Mouse (Mus musculus) left cerebral cortex, adult 2 months (tissue): ENCODE results near the gene Aqp11. TPM values are rescaled to one million over a fixed set of nuclear protein-coding genes. Genes with fewer than 3 reads are reported as not detected.

Experiments used
- DNase-seq, 2 experiments: peaks; one replicate each; pipeline ENCODE4 v3.0.0; 2021 to 2022; ENCODE audit warnings: low spot score in 2 of 2, mixed read lengths in 1 of 2; ENCODE audit errors: extremely low spot score in 1 of 2
- H3K27ac ChIP-seq: fragments of 200-600 bp; 2 replicates; pipeline ENCODE4 v1.8.1; 2022
- H3K4me3 ChIP-seq: fragments of 200-600 bp; 2 replicates; pipeline ENCODE4 v1.8.1; 2022
- CTCF ChIP-seq: fragments of 200-600 bp; IDR thresholded peaks from 2 replicates; pipeline ENCODE4 v1.8.1; 2022; ENCODE audit warnings: antibody characterized with exemption, mild to moderate bottlenecking, moderate library complexity
- intact Hi-C: fragments of 180-260 bp; cut with DNase I; formaldehyde crosslinking; loops from one replicate; pipeline ENCODE4 v1.15.1; 2025
- total RNA-seq, 2 experiments: library from RNA; stranded (reverse); gene quantifications; 2 replicates each; pipeline ENCODE4 v1.2.3; 2021

Gene Aqp11
- total RNA-seq, 2 experiments from 2014 or later: 22.3 to 23.6 TPM

DNA sequence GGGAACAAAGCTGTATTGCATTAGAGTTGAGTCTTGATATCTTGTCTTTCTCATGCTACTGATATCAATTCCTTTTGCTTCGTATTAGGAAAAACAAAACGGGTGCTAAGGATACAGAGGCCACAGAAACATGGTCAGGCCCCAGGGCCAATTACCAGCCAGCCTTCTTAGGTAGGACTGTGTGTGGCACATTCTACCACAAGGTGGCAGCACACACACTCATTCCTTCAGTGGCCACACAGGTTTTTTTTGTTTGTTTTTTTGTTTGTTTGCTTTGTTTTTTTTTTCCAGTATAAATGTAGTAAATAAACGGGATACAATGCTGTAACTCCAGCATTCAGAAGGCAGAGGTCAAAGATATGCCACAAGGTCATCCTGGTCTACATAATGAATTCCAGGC, 7.2 kb upstream of the Aqp11 start:
- peak; percentile 96 for TF ChIP-seq CTCF
- intact Hi-C loops: loop anchor here (1.0 to 5.0 kb wide), 4 partner anchors 142 to 376 kb away; no protein-coding TSS in a partner anchor
- Histone ChIP-seq H3K27ac (no peak overlapping the region), H3K4me3 (no peak overlapping the region)
- peak in 1 of 2 experiments; percentile 62 for DNase-seq

DNA sequence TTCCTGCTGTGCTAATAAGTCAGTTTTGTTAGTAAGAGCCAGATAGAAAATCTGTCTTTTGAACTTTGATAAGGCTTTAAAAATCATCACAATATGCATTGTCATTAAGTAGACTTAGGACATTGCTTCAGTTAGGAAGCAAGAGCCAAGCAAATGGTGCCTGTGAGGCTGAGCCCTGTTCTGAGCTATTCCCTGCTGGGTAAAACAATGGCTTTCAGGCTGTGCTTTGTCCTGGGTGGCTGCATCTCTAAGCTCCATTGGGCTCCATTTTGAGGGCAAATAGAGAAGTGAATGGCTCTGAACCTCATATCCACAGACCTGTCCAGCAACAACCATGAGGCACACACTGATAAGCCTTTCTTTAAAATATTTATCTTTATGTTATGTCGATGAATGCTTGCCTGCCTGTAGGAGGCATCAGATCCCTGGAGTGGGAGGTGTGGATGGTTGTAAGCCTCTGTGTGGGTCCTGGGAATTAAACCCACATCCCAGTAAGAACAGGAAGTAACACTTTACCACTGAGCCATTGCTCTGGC, 3.7 kb upstream of the Aqp11 start:
- Histone ChIP-seq H3K27ac (no peak overlapping the region), H3K4me3 (no peak overlapping the region)
- no peak for DNase-seq
- no peak for TF ChIP-seq CTCF
- intact Hi-C loops: no loop called here

- intact Hi-C loops: no loop called here
- DNase-seq: no peak
- H3K4me3 ChIP-seq: no peak overlapping the region
- no peak overlapping the region for H3K27ac ChIP-seq
- TF ChIP-seq CTCF: no peak
Observed at GRCm38 (mm10) chr7:97740948-97741347, 2.9 kb upstream of the Aqp11 start.

GRCm38 (mm10) chr7:97737256-97737637, 842 bp downstream of the Aqp11 start:
- no peak for DNase-seq
- intact Hi-C loops: no loop called here
- no peak for TF ChIP-seq CTCF
- Histone ChIP-seq H3K4me3 (peak overlapping the region; percentile 83), H3K27ac (peak overlapping the region; percentile 84)

DNA sequence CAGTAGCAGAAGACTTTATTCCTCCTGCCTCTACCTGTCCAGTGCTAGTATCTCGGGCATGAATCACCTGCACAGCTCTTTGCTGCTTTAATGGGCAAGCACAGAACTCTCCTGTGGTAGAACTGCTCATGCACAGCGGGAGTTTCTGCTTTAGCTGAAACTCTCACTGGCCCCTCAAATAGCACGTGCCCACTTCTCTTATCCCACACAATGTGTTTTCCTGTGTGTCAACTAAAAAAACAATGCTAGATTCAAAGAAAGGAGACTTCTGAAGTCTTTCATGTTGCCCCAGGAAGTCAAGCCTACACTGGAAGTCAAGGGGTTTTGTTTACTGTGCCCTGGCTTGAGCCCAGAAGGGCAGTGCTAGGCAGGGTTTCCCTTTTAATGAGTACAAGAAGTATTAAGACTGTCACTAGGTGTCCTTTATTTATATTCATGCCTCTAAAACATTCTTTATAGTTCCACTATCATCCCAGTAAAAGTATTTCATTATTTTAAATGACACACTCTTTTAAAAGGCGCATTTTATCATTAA, 2.1 kb downstream of the Aqp11 start:
- H3K4me3 ChIP-seq: peak overlapping the region; percentile 83
- intact Hi-C loops: no loop called here

GRCm38 (mm10) chr7:97735021-97735420, 3.1 kb downstream of the Aqp11 start:
- no peak for TF ChIP-seq CTCF
- intact Hi-C loops: no loop called here
- no peak for DNase-seq
- peak overlapping the region; percentile 83; the same call in 1 of the 2 replicates for H3K4me3 ChIP-seq
- H3K27ac ChIP-seq: no peak overlapping the region

More for the DNA sequence above, 2.1 kb downstream of the Aqp11 start:
- TF ChIP-seq CTCF: no peak
- no peak for DNase-seq
- H3K27ac ChIP-seq: peak overlapping the region; percentile 44; the same call in 1 of the 2 replicates

- no peak for DNase-seq
- intact Hi-C loops: no loop called here
- no peak for TF ChIP-seq CTCF
- Histone ChIP-seq H3K27ac (no peak overlapping the region), H3K4me3 (no peak overlapping the region)
Observed at GRCm38 (mm10) chr7:97733606-97734005, 4.5 kb downstream of the Aqp11 start.

DNA sequence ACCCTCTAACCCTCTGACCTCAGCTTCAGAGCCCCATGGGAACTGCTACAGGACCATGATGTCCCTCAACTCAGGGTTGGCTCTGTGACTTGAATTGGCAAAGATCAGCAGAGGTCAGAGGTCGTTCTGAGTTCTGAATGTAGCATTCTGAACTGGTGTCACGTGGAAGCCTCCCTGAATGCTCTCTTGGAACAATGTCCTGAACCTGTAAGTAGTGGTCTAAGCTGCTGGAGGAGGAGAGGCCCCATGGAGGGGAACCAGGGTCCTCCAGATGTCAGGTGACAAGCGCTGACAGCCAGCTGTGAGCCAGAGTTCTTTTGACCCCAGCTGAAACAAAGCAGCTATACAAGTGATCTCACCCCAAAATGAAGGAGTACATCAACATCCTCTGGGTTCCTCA, 7.7 kb downstream of the Aqp11 start:
- intact Hi-C loops: no loop called here

GRCm38 (mm10) chr7:97728666-97729614, 9.1 kb downstream of the Aqp11 start:
- DNase-seq: no peak
- intact Hi-C loops: no loop called here
- Histone ChIP-seq H3K4me3 (no peak overlapping the region), H3K27ac (no peak overlapping the region)
- TF ChIP-seq CTCF: no peak

More for the DNA sequence above, 7.7 kb downstream of the Aqp11 start:
- Histone ChIP-seq H3K4me3 (no peak overlapping the region), H3K27ac (no peak overlapping the region)
- TF ChIP-seq CTCF: no peak
- no peak for DNase-seq

- intact Hi-C loops: no loop called here
- no peak overlapping the region for H3K27ac ChIP-seq
- no peak overlapping the region for H3K4me3 ChIP-seq
- no peak for TF ChIP-seq CTCF
- no peak for DNase-seq
Observed at GRCm38 (mm10) chr7:97726778-97727177, 11.3 kb downstream of the Aqp11 start.

DNA sequence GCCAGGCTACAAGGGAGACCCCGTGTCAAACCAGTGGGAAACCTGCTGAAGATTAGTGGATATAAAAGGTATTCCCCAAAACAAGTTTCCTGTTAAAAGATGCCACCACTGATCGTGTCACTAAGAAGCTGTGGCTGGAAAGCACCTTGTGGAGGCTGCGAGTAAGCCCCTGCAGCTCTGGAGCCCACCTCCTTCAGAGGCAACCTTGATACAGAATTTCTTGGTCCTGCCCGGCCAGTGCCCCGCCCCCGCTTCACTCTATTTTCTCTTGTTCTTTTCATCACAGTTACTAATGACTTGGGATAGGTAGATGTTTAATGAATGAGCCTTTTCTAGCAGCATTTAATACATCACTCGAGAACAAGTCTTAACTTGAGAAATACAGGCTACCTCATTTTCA, 12.0 kb downstream of the Aqp11 start:
- Histone ChIP-seq H3K27ac (no peak overlapping the region), H3K4me3 (no peak overlapping the region)
- TF ChIP-seq CTCF: no peak
- DNase-seq: no peak
- intact Hi-C loops: no loop called here

DNA sequence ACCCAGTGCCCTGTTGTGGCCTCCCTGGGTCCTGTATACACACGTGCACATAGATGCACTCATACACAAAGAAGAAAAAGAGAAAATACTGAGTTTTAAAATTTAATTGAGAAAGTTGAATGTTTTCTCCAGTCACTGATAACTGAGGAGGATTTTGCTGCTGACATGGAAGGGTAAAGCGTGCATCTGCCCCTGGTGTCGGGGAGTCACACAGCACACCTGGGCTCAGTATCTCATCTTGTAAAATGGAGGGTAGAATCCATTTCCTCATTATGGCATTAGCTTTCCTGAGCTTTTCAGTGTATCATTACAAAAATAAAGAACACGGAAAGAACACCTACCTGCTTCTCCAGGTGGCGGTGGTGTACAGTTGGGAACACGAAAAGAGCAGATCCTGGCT, 12.7 kb downstream of the Aqp11 start:
- intact Hi-C loops: no loop called here
- no peak for DNase-seq
- Histone ChIP-seq H3K27ac (no peak overlapping the region), H3K4me3 (no peak overlapping the region)
- no peak for TF ChIP-seq CTCF
